Mouse (Mus musculus): Measurements from ENCODE around the gene Gm47996. TPM values are rescaled to one million over a fixed set of nuclear protein-coding genes. Genes with fewer than 3 reads are reported as not detected.
A peak's percentile ranks its signal among the peaks of the same experiment; 100 is the strongest.

Gene Gm47996
- polyA plus RNA-seq, 1 experiment from 2014 or later: not detected

- H3K9ac ChIP-seq: no peak overlapping the region
- no peak overlapping the region for H3K27ac ChIP-seq
- H3K4me2 ChIP-seq (replicated peaks): no peak overlapping the region
- H3K36me3 ChIP-seq: no peaks in the 10 kb centered on the region
- H3K4me3 ChIP-seq (replicated peaks): no peak overlapping the region
- H3K4me1 ChIP-seq (replicated peaks): 0 out of 2 replicates have a peak, but pooled peaks cover 4% of the 10 kb centered on the region
- H3K27me3 ChIP-seq (replicated peaks): no peaks in the 10 kb centered on the region
- no peaks in the 10 kb centered on the region for H3K9me3 ChIP-seq
- 76% methylated on average over 2 of the region's 2 CpGs for WGBS
- ATAC-seq: no peak
Measured at GRCm38 (mm10) chr1:151214862-151215261, 4.9 kb downstream of the Gm47996 start.

- Histone ChIP-seq H3K4me3 (replicated peaks) (no peak overlapping the region), H3K27ac (peak overlapping the region; percentile 17; the same call in 1 of the 2 replicates), H3K9me3 (no peaks in the 10 kb centered on the region), H3K4me2 (replicated peaks) (no peak overlapping the region), H3K27me3 (replicated peaks) (no peaks in the 10 kb centered on the region), H3K9ac (no peak overlapping the region), H3K36me3 (no peaks in the 10 kb centered on the region), H3K4me1 (replicated peaks) (0 out of 2 replicates have a peak, but pooled peaks cover 4% of the 10 kb centered on the region)
- peak; percentile 89 for ATAC-seq
- WGBS: 41% methylated on average over 1 of the region's 1 CpGs
Measured at GRCm38 (mm10) chr1:151215985-151216384, 6.1 kb downstream of the Gm47996 start.

- WGBS: 58% methylated on average over 3 of the region's 3 CpGs
- Histone ChIP-seq H3K4me1 (replicated peaks) (0 out of 2 replicates have a peak, but pooled peaks cover 4% of the 10 kb centered on the region), H3K27me3 (replicated peaks) (no peaks in the 10 kb centered on the region), H3K4me2 (replicated peaks) (no peak overlapping the region), H3K36me3 (no peaks in the 10 kb centered on the region), H3K4me3 (replicated peaks) (no peak overlapping the region), H3K27ac (peak overlapping the region; percentile 17; the same call in 1 of the 2 replicates), H3K9ac (no peak overlapping the region), H3K9me3 (no peaks in the 10 kb centered on the region)
- ATAC-seq: peak; percentile 60; the same call in 1 of the 2 replicates
Measured at GRCm38 (mm10) chr1:151216417-151216816, 6.5 kb downstream of the Gm47996 start.

DNA sequence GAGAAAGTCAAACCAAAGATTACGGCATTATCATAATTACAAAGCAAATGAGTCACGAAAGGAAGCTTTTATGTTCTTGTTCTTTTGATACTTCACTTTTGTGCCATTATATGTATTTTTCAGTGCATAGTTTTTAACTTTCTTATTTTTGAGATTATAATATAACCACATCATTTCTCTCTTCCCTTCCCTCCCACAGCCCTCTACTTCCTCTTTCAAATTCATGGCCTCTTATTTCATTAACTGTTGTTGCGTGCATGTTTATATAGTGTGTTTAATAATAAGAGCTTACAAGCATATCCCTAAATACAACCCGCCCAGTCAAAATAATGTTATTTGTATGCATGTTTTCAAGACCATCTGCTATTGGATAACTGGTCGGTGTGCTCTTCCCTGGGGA is 9.1 kb downstream of the Gm47996 start:
- Histone ChIP-seq H3K9ac (no peak overlapping the region), H3K27ac (no peak overlapping the region), H3K4me1 (replicated peaks) (0 out of 2 replicates have a peak, but pooled peaks cover 4% of the 10 kb centered on the region), H3K4me2 (replicated peaks) (no peak overlapping the region), H3K36me3 (no peaks in the 10 kb centered on the region), H3K4me3 (replicated peaks) (no peak overlapping the region), H3K27me3 (replicated peaks) (no peaks in the 10 kb centered on the region), H3K9me3 (no peaks in the 10 kb centered on the region)
- WGBS: 91% methylated on average over 5 of the region's 5 CpGs
- no peak for ATAC-seq

DNA sequence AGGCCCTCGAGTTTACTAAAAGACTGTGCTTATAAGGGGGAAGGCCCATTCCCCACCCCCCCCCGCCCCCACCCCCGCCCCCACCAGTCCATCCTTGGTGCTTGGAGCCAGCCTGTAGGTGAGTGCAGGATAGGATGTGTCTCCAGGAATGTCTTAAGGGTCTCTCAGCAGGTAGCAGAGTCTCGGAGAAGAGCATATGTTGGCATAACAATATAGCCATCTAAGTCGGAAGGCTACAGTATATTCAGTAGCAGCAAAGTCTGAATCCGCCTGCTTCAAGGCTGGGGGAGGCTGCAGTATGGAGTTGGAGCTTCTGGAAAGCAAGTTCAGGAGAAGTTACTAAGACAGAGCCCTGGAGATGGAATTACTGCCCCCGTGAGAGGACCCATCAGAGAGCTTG is 10.2 kb downstream of the Gm47996 start:
- ATAC-seq: no peak
- H3K36me3 ChIP-seq: no peaks in the 10 kb centered on the region
- no peak overlapping the region for H3K9ac ChIP-seq
- no peak overlapping the region for H3K4me3 ChIP-seq (replicated peaks)
- no peak overlapping the region for H3K27ac ChIP-seq
- no peak overlapping the region for H3K4me2 ChIP-seq (replicated peaks)
- 75% methylated on average over 7 of the region's 7 CpGs for WGBS
- H3K27me3 ChIP-seq (replicated peaks): no peaks in the 10 kb centered on the region
- 0 out of 2 replicates have a peak, but pooled peaks cover 4% of the 10 kb centered on the region for H3K4me1 ChIP-seq (replicated peaks)
- no peaks in the 10 kb centered on the region for H3K9me3 ChIP-seq

- no peak overlapping the region for H3K9ac ChIP-seq
- H3K4me2 ChIP-seq (replicated peaks): no peak overlapping the region
- H3K27me3 ChIP-seq (replicated peaks): no peaks in the 10 kb centered on the region
- H3K36me3 ChIP-seq: no peaks in the 10 kb centered on the region
- H3K4me3 ChIP-seq (replicated peaks): no peak overlapping the region
- WGBS: 86% methylated on average over 10 of the region's 10 CpGs
- no peaks in the 10 kb centered on the region for H3K4me1 ChIP-seq (replicated peaks)
- no peak overlapping the region for H3K27ac ChIP-seq
- H3K9me3 ChIP-seq: no peaks in the 10 kb centered on the region
- ATAC-seq: no peak
Measured at GRCm38 (mm10) chr1:151222561-151223267, 12.8 kb downstream of the Gm47996 start.

- H3K4me1 ChIP-seq (replicated peaks): no peaks in the 10 kb centered on the region
- no peak overlapping the region for H3K27ac ChIP-seq
- H3K9me3 ChIP-seq: no peaks in the 10 kb centered on the region
- no peak overlapping the region for H3K9ac ChIP-seq
- H3K4me2 ChIP-seq (replicated peaks): no peak overlapping the region
- no peak overlapping the region for H3K4me3 ChIP-seq (replicated peaks)
- WGBS: 73% methylated on average over 1 of the region's 1 CpGs
- no peaks in the 10 kb centered on the region for H3K27me3 ChIP-seq (replicated peaks)
- H3K36me3 ChIP-seq: no peaks in the 10 kb centered on the region
- ATAC-seq: no peak
Measured at GRCm38 (mm10) chr1:151223377-151223776, 13.4 kb downstream of the Gm47996 start.

GRCm38 (mm10) chr1:151224536-151224935 is 14.6 kb downstream of the Gm47996 start:
- no peaks in the 10 kb centered on the region for H3K27me3 ChIP-seq (replicated peaks)
- 94% methylated on average over 1 of the region's 1 CpGs for WGBS
- no peak overlapping the region for H3K4me2 ChIP-seq (replicated peaks)
- no peaks in the 10 kb centered on the region for H3K36me3 ChIP-seq
- ATAC-seq: no peak
- no peak overlapping the region for H3K4me3 ChIP-seq (replicated peaks)
- no peak overlapping the region for H3K27ac ChIP-seq
- H3K9ac ChIP-seq: no peak overlapping the region
- no peaks in the 10 kb centered on the region for H3K4me1 ChIP-seq (replicated peaks)
- no peaks in the 10 kb centered on the region for H3K9me3 ChIP-seq

DNA sequence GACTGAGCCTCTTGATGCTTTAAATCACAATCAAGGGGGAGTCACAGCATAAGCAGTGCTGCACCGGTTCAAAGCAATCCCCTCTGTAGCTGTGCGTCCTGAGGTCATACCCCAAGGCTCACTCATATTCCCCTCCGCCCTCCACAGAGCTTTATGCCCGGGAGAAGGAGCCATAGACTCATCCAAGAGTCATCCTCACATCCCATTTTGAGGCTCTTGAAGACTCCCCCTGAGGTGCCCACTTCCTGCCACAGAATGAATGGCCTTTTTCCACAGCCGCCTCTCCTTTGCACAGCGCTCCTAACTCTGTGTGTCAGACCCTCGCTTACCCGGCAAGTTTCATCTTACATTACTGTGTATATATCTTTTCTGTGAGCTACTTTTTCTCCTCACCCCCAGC is 17.6 kb downstream of the Gm47996 start:
- WGBS: 74% methylated on average over 8 of the region's 8 CpGs
- no peak overlapping the region for H3K4me2 ChIP-seq (replicated peaks)
- no peaks in the 10 kb centered on the region for H3K27me3 ChIP-seq (replicated peaks)
- H3K4me3 ChIP-seq (replicated peaks): no peak overlapping the region
- no peaks in the 10 kb centered on the region for H3K36me3 ChIP-seq
- no peaks in the 10 kb centered on the region for H3K9me3 ChIP-seq
- no peak overlapping the region for H3K9ac ChIP-seq
- H3K27ac ChIP-seq: no peak overlapping the region
- no peak for ATAC-seq
- H3K4me1 ChIP-seq (replicated peaks): no peaks in the 10 kb centered on the region

- H3K4me2 ChIP-seq (replicated peaks): no peak overlapping the region
- 73% methylated on average over 1 of the region's 1 CpGs for WGBS
- no peak for ATAC-seq
- H3K9me3 ChIP-seq: no peaks in the 10 kb centered on the region
- no peak overlapping the region for H3K4me3 ChIP-seq (replicated peaks)
- no peak overlapping the region for H3K9ac ChIP-seq
- no peaks in the 10 kb centered on the region for H3K4me1 ChIP-seq (replicated peaks)
- H3K36me3 ChIP-seq: no peaks in the 10 kb centered on the region
- no peaks in the 10 kb centered on the region for H3K27me3 ChIP-seq (replicated peaks)
- H3K27ac ChIP-seq: no peak overlapping the region
Measured at GRCm38 (mm10) chr1:151228320-151228989, 18.5 kb downstream of the Gm47996 start.

GRCm38 (mm10) chr1:151232346-151232745 is 22.4 kb downstream of the Gm47996 start:
- no peak for ATAC-seq
- H3K27me3 ChIP-seq (replicated peaks): no peaks in the 10 kb centered on the region
- H3K4me3 ChIP-seq (replicated peaks): no peak overlapping the region
- H3K27ac ChIP-seq: no peak overlapping the region
- 86% methylated on average over 3 of the region's 3 CpGs for WGBS
- no peaks in the 10 kb centered on the region for H3K4me1 ChIP-seq (replicated peaks)
- H3K9me3 ChIP-seq: no peaks in the 10 kb centered on the region
- no peaks in the 10 kb centered on the region for H3K36me3 ChIP-seq
- H3K9ac ChIP-seq: no peak overlapping the region
- H3K4me2 ChIP-seq (replicated peaks): no peak overlapping the region

GRCm38 (mm10) chr1:151233756-151234155 is 23.8 kb downstream of the Gm47996 start:
- Histone ChIP-seq H3K27ac (no peak overlapping the region), H3K4me3 (replicated peaks) (no peak overlapping the region), H3K4me2 (replicated peaks) (no peak overlapping the region), H3K36me3 (no peaks in the 10 kb centered on the region), H3K9ac (no peak overlapping the region), H3K27me3 (replicated peaks) (no peaks in the 10 kb centered on the region), H3K4me1 (replicated peaks) (no peaks in the 10 kb centered on the region), H3K9me3 (no peaks in the 10 kb centered on the region)
- no peak for ATAC-seq
- 78% methylated on average over 3 of the region's 3 CpGs for WGBS

DNA sequence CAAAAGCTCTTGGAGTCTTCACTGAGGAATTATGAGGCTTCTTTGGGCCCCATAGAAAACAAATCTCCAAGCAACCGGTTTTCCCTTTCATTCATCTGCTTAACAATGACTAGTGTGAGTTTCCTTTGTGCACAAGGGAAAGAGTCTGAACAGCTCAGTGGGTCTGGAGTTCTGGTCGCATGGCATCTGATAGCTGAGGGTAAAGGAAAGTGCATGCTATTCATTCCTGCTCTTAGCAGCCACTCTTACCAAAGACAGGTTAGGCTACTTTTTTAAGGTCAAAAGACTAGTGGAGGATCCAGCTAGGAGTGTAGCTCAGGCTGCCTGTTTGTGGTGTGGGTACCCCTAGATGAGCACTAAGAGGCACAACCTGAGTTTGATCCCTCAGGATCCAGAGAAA is 25.6 kb downstream of the Gm47996 start:
- 58% methylated on average over 2 of the region's 2 CpGs for WGBS
- Histone ChIP-seq H3K27me3 (replicated peaks) (no peaks in the 10 kb centered on the region), H3K4me3 (replicated peaks) (no peak overlapping the region), H3K4me2 (replicated peaks) (no peak overlapping the region), H3K36me3 (no peaks in the 10 kb centered on the region), H3K4me1 (replicated peaks) (no peaks in the 10 kb centered on the region), H3K9me3 (no peaks in the 10 kb centered on the region), H3K27ac (no peak overlapping the region), H3K9ac (no peak overlapping the region)
- ATAC-seq: no peak

Measured in intestine, embryonic 15.5 days (tissue).